Mouse (Mus musculus) thymus, adult 2 months (tissue): ENCODE results near the gene Prkrip1. TPM values are rescaled to one million over a fixed set of nuclear protein-coding genes. Genes with fewer than 3 reads are reported as not detected.

ENCODE experiments used
- DNase-seq: peaks from one replicate; pipeline ENCODE4 v3.0.0; 2021
- H3K27ac ChIP-seq: fragments of 200-500 bp; 2 replicates; pipeline ENCODE4 v1.5.1; 2012; ENCODE audit warnings: low read length, control low read depth; ENCODE audit not compliant: control insufficient read depth, insufficient read depth
- H3K27me3 ChIP-seq: fragments of 200-500 bp; 2 replicates; pipeline ENCODE4 v1.6.1; 2012; ENCODE audit warnings: mild to moderate bottlenecking, low read length, moderate library complexity, mixed read lengths; ENCODE audit not compliant: control insufficient read depth, insufficient read depth
- H3K36me3 ChIP-seq: fragments of 200-500 bp; 2 replicates; pipeline ENCODE4 v1.6.1; 2012; ENCODE audit warnings: mild to moderate bottlenecking, low read length, moderate library complexity; ENCODE audit not compliant: control insufficient read depth, insufficient read depth
- H3K4me1 ChIP-seq: fragments of 200-500 bp; replicated peaks from 2 replicates; pipeline ENCODE4 v1.6.1; 2012; ENCODE audit warnings: low read length; ENCODE audit not compliant: control insufficient read depth, insufficient read depth
- H3K4me3 ChIP-seq: fragments of 200-500 bp; 2 replicates; pipeline ENCODE4 v1.5.1; 2012; ENCODE audit warnings: mild to moderate bottlenecking, low read length, control low read depth, moderate library complexity; ENCODE audit not compliant: control insufficient read depth, insufficient read depth
- CTCF ChIP-seq: fragments of 200-500 bp; IDR thresholded peaks from 2 replicates; pipeline ENCODE4 v1.5.1; 2012; ENCODE audit warnings: mild to moderate bottlenecking, control low read depth, low read length, moderate library complexity, borderline replicate concordance; ENCODE audit not compliant: control insufficient read depth, poor library complexity, insufficient read depth; ENCODE audit errors: extremely low read depth
- POLR2A ChIP-seq: fragments of 200-500 bp; IDR thresholded peaks from 2 replicates; pipeline ENCODE4 v1.6.1; 2012; ENCODE audit warnings: mild to moderate bottlenecking, low read length, control low read depth, moderate library complexity; ENCODE audit not compliant: control insufficient read depth, poor library complexity, insufficient read depth; ENCODE audit errors: extremely low read depth
- WGBS: fragments of 180-500 bp; shearing (Covaris S2); methylation state at CpG from one replicate; pipeline ENCODE4 v1.1.7; 2018; 5-methylcytosine and 5-hydroxymethylcytosine counted together
- polyA plus RNA-seq: library from polyadenylated mRNA; depleted of rRNA; stranded (reverse); fragments of >200 nt; gene quantifications from 2 replicates; pipeline ENCODE4 v1.2.3, GENCODE M21; 2012

The Prkrip1 gene
- polyA plus RNA-seq, 1 experiment: 20.7 TPM

DNA sequence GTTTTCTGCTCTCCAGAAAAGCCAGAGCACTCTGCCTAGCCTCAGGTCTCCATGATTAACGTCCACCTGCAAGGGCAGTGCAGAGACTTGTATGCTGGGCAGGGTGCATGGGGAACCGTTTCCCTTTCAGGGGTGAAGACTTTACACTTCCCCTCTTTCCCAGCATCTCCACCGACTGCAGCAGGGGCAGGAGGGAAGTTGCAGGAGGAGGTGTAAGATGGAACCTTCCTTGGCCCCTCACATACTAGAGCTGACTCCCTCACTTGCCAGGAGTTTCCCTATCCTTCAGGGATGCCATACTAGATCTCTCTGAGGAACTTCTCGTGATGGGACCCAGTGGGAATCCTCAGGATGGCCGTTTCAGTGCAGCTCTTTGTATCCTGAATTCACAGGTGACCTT is 11.8 kb upstream of the Prkrip1 start:
- no peak overlapping the region for H3K27ac ChIP-seq
- 47% methylated on average over 5 of the region's 5 CpGs for WGBS
- H3K36me3 ChIP-seq: no peaks in the 10 kb centered on the region
- no peaks in the 10 kb centered on the region for H3K27me3 ChIP-seq
- no peak for DNase-seq
- H3K4me1 ChIP-seq: no peaks in the 10 kb centered on the region
- no peak overlapping the region for H3K4me3 ChIP-seq
- no peak for TF ChIP-seq POLR2A
- no peak for TF ChIP-seq CTCF

DNA sequence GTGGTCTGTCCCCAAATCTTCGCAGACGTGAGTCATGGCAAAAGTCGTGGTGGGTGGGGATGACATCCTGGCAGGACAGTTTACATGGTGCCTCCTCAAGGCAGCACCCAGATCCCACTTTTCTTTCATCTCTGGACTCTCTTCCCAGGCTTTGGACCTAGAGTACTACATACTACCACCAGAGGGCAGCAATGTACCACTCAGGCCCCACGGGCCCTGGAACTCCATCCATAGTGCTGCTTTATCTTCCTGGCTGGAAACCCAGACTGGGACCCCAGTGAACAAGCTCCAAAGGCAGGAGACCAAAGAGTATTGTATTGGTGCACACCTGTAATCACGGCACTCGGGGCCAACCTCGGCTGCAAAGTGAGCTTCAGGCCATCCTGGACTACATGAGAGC is 3.1 kb upstream of the Prkrip1 start:
- H3K4me1 ChIP-seq: peaks cover 6% of the 10 kb centered on the region
- 40% methylated on average over 7 of the region's 7 CpGs for WGBS
- no peak overlapping the region for H3K27ac ChIP-seq
- TF ChIP-seq POLR2A (no peak), CTCF (peak; percentile 72; the same call in 1 of the 2 replicates)
- H3K27me3 ChIP-seq: no peaks in the 10 kb centered on the region
- DNase-seq: peak; percentile 44
- no peak overlapping the region for H3K4me3 ChIP-seq
- no peaks in the 10 kb centered on the region for H3K36me3 ChIP-seq

DNA sequence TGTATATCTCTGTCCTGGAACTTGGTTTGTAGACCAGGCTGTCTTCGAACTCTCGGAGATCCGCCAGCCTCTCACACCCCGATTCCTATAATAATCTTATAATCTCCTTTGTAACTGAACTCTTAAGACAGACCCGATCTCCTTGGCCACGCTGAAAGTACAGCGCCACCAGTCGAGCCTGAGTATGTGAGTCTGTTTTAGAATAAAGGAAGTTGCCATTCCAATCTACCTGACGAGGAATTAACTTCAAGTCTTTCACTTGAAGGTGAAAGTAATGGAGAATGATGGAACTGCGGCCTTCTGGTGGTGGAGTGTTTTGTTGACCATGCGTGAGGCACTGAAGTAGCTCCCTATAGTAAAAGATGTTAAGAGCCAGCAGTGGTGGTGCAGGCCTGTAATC is 763 bp upstream of the Prkrip1 start:
- Histone ChIP-seq H3K27me3 (no peaks in the 10 kb centered on the region), H3K4me3 (no peak overlapping the region), H3K27ac (no peak overlapping the region), H3K36me3 (peaks cover 12% of the 10 kb centered on the region), H3K4me1 (peaks cover 6% of the 10 kb centered on the region)
- WGBS: 49% methylated on average over 11 of the region's 11 CpGs
- TF ChIP-seq CTCF: no peak
- no peak for TF ChIP-seq POLR2A
- DNase-seq: no peak

DNA sequence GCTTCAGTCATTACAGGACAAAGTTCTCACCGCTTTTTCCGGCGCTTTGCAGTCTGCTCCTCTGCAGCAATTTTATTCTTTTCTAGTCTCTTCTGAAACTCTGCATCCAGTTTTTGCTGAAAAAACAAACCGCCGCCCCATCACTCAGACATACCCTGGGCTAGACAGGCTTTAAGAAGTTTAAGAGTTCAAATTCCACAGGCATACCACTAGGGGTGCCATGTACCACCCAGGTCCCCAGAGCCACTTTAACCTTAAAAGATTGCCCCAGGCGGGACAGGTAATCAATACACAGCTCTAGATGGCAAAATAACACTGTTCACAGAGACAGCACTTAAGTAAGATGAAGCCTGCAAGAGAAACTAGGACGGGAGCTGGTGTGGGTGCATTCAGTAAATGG is 6.9 kb downstream of the Prkrip1 start:
- DNase-seq: no peak
- no peaks in the 10 kb centered on the region for H3K27me3 ChIP-seq
- TF ChIP-seq POLR2A: no peak
- TF ChIP-seq CTCF: no peak
- WGBS: 95% methylated on average over 7 of the region's 7 CpGs
- peaks cover 67% of the 10 kb centered on the region for H3K36me3 ChIP-seq
- H3K4me1 ChIP-seq: no peaks in the 10 kb centered on the region
- H3K4me3 ChIP-seq: no peak overlapping the region
- no peak overlapping the region for H3K27ac ChIP-seq

DNA sequence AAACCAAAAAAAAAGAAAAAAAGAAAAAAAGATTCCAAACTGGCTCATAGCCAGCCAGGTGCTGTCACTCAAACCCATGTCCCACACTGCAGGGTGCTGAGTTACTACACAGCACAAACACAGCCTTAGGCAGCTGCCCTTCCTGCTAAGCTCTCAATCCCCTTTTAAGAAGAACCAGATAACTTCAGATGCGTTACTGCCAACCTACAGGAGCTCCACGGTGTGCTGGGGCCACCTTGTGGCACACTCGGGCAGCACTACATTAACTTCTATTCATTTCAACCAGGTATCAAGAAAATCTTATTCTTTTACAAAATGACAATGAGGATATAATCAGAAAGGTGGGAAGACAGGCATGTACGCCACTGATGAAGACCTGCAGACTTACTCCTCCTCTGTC is 12.0 kb downstream of the Prkrip1 start:
- TF ChIP-seq POLR2A: no peak
- peak; percentile 80; the same call in 1 of the 2 replicates for TF ChIP-seq CTCF
- 25% methylated on average over 4 of the region's 4 CpGs for WGBS
- Histone ChIP-seq H3K27me3 (no peaks in the 10 kb centered on the region), H3K36me3 (peaks cover 48% of the 10 kb centered on the region), H3K4me1 (no peaks in the 10 kb centered on the region), H3K4me3 (no peak overlapping the region), H3K27ac (no peak overlapping the region)
- DNase-seq: peak; percentile 76

DNA sequence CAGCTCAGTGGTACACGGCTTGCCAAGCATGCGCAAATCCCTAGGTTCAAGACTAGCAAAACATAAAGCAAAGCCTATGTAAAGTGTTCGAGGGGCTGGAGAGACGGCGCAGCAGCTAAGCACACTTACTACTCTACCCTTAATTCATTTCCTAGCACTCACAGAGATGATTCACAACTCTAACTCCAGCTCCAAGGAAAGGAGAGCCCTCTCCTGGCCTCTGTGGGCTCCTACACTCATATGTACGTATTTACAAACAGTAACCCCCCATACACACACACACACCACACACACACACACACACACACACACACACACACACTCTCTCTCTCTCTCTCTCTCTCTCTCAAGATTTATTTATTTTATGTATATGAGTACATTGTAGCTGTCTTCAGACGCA is 15.0 kb downstream of the Prkrip1 start:
- no peak overlapping the region for H3K27ac ChIP-seq
- H3K4me1 ChIP-seq: no peaks in the 10 kb centered on the region
- H3K4me3 ChIP-seq: no peak overlapping the region
- no peak for TF ChIP-seq CTCF
- no peak for TF ChIP-seq POLR2A
- peaks cover 47% of the 10 kb centered on the region for H3K36me3 ChIP-seq
- DNase-seq: no peak
- H3K27me3 ChIP-seq: no peaks in the 10 kb centered on the region
- 91% methylated on average over 7 of the region's 7 CpGs for WGBS

DNA sequence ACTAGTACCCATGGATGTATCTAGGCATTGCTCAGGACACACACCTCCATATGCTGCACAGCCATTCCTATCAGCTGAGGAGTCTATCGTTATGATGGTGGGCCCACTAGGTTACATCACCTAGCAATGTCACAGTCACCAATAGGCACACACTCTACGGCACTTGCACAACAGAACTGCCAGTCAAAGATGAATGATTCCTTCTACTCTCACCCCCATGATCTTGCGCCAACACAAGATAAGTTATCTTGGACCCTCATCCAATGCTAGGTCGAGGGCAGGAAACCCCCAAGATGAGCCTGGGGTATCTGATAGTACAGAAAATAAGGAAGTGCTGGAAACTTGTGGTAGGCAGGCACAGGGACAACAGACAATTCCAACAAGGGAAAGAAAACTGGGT is 15.9 kb downstream of the Prkrip1 start:
- Histone ChIP-seq H3K36me3 (peaks cover 39% of the 10 kb centered on the region), H3K27me3 (no peaks in the 10 kb centered on the region)
- 85% methylated on average over 4 of the region's 4 CpGs for WGBS

More for the DNA sequence above, 15.9 kb downstream of the Prkrip1 start:
- H3K27ac ChIP-seq: no peak overlapping the region
- no peak for DNase-seq
- no peak overlapping the region for H3K4me3 ChIP-seq
- TF ChIP-seq CTCF (no peak), POLR2A (no peak)
- no peaks in the 10 kb centered on the region for H3K4me1 ChIP-seq
